Mouse (Mus musculus) megakaryocyte, embryonic 14.5 days (primary cell): ENCODE results near the gene Ap3b2.

Source experiments
- FLI1 ChIP-seq: IDR thresholded peaks from 2 replicates; pipeline ENCODE4 v1.6.1; 2012; ENCODE audit warnings: low read length, inconsistent platforms, mixed read lengths
- GATA1 ChIP-seq: IDR thresholded peaks from 3 replicates; pipeline ENCODE4 v1.6.1; 2012; ENCODE audit warnings: mixed read lengths, low read length, inconsistent platforms, borderline replicate concordance

- TF ChIP-seq GATA1 (no peak), FLI1 (no peak)
These were observed 40.7 kb downstream of the Ap3b2 start for GRCm38 (mm10) chr7:81452971-81453441.
